Mouse (Mus musculus) cerebellum, adult 11-12 months (tissue): ENCODE results near the gene Kcnk4.
A peak's percentile ranks its signal among the peaks of the same experiment; 100 is the strongest.

ENCODE experiments used
- DNase-seq: peaks from one replicate; pipeline ENCODE4 v3.0.0; 2022

The Kcnk4 gene

GRCm38 (mm10) chr19:6968491-6969271 is 34.4 kb upstream of the Kcnk4 start:
- no peak for DNase-seq

- DNase-seq = no peak
Observed at GRCm38 (mm10) chr19:6956461-6956860, 22.1 kb upstream of the Kcnk4 start.

GRCm38 (mm10) chr19:6955424-6955823 is 21.1 kb upstream of the Kcnk4 start:
- DNase-seq = peak; percentile 42

DNA sequence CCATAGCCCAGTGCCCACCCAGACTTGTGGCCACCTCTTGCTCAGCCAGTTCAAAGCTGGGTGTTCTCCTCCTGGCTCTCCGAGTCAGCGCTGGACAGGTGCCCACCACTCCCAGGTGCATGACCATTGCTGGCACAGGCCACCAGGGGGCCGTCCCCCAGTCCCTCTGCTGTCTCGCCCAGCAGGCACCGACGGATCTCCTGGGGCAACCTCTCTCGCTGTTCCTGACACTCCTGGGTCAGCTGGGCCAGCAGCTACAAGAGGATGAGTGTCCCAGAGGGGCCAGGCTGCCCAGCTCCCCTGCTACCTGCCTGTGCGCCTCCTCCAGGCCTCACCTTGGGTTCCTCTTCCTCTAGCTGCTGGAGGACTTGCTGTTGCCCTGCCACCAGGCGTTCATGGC is 19.7 kb upstream of the Kcnk4 start:
- DNase-seq = peak; percentile 72

DNA sequence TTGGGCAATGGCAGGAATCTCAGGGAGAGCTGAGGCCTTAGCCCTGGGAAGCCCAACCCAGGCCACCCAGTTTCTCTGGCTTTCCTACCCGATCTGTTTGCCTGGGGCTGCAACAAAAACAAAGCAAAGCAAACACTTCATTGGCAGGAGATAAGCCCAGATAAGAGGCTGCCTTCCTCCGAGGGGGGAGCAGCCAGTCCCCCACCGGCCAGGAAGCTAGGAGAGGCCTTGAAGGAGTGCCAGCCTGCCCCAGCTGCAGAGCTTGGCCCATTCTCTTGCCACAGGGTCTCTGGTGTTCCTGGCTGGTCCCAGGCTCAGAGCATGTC is 18.4 kb upstream of the Kcnk4 start:
- peak; percentile 65 for DNase-seq

- DNase-seq = peak; percentile 89
Observed at GRCm38 (mm10) chr19:6951994-6952711, 17.8 kb upstream of the Kcnk4 start.

DNA sequence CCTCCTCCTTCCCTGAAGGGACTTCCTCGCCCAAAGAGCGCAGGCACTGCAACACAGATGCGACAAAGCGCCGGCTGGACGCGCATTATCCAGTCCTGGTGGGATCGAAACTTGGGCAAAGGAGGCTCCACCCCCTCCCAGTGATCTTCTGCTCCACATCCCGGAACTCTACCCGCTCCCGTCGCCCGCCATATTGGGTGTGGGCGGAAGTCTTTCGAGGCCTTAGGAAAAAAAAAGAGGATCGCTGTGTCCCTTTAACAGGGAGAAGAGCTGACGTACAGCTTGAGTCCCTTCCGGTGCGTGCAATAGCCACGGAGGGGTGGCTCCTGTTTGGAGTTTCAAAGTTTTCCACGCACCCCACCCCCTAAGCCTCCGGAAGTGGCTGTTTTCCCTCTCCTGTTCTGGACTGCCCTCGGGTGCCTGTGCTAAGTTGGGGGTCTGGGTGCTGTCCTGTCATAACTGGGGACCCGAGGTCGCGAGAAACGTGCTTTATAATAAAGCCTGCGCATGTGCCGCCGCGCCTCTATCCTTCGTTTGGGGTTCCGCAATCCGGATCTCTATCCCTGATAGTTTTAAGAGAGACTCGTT is 17.2 kb upstream of the Kcnk4 start:
- DNase-seq = peak; percentile 94

- peak; percentile 72 for DNase-seq
Observed at GRCm38 (mm10) chr19:6950613-6951153, 16.4 kb upstream of the Kcnk4 start.

DNA sequence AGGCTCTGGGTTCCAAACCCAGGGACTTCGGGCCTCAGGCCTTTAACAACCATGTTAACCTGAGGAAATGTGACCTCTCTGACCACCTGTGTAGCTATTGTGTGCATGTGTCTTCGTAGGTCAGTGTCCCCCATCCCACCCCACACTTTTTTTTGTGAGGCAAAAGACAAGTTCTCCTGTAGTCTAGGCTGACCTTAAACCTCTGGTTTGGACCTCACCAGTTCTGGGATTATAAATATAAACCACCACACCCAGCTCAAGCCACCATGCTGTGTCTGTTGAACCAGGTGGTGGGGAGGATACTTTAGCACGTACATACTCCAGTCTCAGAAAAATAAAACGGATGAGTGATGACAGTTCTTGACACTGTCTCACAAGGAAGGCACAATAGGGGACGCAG is 15.6 kb upstream of the Kcnk4 start:
- DNase-seq = peak; percentile 35

DNA sequence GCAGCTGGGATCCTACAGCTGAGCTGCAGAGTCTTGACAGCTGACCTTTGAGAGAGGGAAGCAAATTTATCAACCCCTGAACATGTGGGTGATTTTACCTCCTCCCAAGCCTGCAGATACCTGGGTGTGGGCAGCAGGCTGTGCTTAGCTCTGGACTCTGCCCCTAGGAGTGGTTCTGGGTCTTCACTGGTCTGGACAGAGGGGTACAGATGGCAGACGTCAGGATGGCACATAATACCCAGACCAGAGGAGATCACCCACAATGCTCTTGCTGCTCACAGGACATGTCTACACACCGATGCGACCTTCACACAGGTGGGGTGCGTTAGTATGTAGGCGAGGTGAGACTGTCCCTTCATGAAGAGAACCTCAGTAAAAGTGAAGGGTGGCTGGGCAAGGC is 15.2 kb upstream of the Kcnk4 start:
- peak; percentile 46 for DNase-seq

- peak; percentile 88 for DNase-seq
Observed at GRCm38 (mm10) chr19:6948186-6948585, 13.9 kb upstream of the Kcnk4 start.

DNA sequence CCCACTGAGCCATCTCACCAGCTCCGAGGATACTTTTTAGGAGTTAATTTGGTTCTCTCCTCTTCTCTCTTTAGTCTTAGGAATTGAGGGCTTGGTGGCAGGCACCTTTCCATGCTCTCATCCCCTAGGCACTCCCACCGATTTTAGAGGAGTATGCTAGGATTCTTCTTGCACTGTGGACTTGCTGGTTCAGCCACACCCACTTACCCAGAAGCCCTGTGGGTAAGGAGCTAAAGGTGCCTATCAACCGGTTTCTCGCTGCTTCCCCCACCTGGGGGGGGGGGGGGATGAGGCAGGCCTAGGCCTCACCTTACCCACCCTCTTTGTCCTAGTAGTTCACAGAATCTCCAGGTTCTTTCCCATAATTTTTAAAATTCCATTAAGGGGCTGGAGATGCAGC is 13.4 kb upstream of the Kcnk4 start:
- DNase-seq = no peak

- peak; percentile 68 for DNase-seq
Observed at GRCm38 (mm10) chr19:6943709-6944108, 9.4 kb upstream of the Kcnk4 start.

GRCm38 (mm10) chr19:6942764-6943163 is 8.4 kb upstream of the Kcnk4 start:
- peak; percentile 63 for DNase-seq

GRCm38 (mm10) chr19:6942249-6942691 is 8.0 kb upstream of the Kcnk4 start, which contains the start of gene Gpr137:
Gene Gpr137 (minus strand): TSS chr19:6942480.
- peak; percentile 94 for DNase-seq

DNA sequence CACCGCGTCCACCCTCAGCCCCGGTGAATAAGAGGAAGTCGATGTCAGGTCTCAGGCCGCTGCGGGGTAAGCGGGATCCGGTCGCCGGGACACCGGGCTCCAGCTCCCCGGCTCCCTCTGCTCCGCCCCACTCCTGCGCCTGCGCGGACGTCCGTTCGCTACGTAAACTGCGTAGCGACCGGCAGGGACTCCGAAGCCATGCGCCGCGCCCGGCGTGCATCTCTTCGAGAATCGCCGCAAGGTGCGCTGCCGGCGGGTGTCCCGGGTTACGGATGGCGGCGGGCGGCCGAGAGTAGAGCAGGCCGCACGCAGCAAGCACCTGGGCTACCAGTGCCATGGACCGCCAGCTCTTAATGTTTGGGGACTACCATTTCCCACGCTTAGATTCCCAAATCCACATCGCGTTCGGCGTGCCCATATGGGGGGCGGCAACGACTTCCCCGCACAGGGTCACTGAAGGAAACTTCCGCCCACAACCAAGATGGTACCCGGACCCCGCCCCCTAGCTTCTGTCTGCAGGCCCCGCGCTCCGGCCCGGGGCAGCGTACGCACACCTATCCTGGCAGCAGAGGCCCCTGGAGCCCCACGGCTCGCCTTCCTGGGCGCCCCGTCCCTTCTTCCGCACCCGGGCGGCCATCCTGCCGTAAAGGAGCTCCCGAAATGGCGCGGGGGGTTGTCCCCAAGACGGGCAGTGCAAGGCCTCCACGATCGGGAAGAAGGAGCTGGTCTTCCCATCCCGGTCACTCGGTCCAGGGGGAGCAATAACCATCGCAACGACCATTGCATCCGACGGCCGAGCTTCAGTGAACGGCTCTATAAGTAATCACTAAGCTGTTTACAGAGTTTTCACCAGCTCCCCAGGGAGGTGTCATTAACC is 7.3 kb upstream of the Kcnk4 start, which contains the start of gene Bad:
Gene Bad, plus strand, starts transcription at position 490 of the 877 bp plus-strand sequence.
- DNase-seq = peak; percentile 90

GRCm38 (mm10) chr19:6940396-6941351 is 6.4 kb upstream of the Kcnk4 start:
- DNase-seq = peak; percentile 73

DNA sequence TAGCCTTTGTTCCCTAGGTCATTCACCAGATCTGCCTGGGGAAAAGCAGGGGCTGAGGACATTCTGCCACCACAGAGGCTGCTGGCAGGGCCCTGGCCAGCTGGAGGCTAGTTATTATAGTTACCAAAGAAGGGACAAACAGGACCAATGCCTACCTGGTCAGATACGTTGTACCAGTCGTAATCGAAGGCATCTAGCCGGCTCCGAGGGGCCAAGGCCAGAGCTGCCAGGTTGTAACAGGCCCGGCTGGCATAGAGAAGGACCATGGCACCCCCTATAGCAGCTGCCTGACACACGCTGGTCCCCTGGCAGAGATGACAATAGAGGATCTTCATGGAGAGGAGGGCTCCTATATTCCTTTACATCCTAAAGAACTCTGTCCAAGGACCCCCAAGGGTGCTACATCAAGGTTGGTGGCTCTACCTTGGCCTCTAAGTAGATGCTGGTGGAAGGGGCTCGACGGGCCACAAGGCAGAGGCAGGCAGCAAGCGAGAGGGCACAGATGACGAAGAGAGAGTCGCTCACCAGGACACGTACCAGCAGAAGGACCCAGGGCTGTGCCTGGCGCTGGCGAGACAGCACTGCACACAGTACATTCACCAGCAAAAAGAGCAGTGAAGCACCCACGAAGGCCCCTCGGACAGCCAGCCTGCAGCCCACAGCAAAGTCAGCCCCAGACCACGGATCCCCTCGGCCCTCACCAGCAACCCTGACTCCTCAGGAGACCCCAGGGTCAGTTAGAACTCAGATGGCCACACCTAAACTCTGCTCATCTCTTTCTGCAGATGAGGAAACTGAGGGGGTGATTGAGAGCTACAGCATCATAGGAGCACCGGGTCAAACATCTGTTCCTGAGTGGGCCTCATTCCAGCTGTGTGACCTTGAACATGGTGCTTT is 5.0 kb upstream of the Kcnk4 start:
- peak; percentile 63 for DNase-seq

GRCm38 (mm10) chr19:6937541-6938465 is 3.5 kb upstream of the Kcnk4 start:
- DNase-seq = peak; percentile 82
